9 mouse cellular contexts compared by ENCODE assay signal in genomic region chr16:33690975-33691747, GRCm38 (mm10). TPM values are rescaled to one million over a fixed set of nuclear protein-coding genes. Genes with fewer than 3 reads are reported as not detected.
DNase-seq lines count a peak whose midpoint lies in the region; ATAC-seq lines count a peak whose summit lies in the region.
"Had no signal": no experiment of that assay in that cellular context is flagged by ENCODE, and none has a peak within 500 bp of the region (broad histone marks: within the 10 kb centered on the region; RNA-seq: fewer than 3 reads in every experiment).

No protein-coding gene starts in this region.

- no peak overlapping the region for H3K9ac ChIP-seq in forebrain, embryonic 15.5 days (replicated peaks)
- H3K9ac ChIP-seq in midbrain, embryonic 12.5 days (replicated peaks): no peak overlapping the region
- no peak overlapping the region for H3K9ac ChIP-seq in kidney, embryonic 16.5 days (replicated peaks; ENCODE audit: low read length)

- WGBS in forebrain, embryonic 15.5 days: 76% methylated on average over 6 of the region's 6 CpGs
- 83% methylated on average over 6 of the region's 6 CpGs for WGBS in midbrain, embryonic 12.5 days
- WGBS in kidney, embryonic 16.5 days: 75% methylated on average over 6 of the region's 6 CpGs

- no peak overlapping the region for H3K4me3 ChIP-seq in forebrain, embryonic 15.5 days
- no peak overlapping the region for H3K4me3 ChIP-seq in midbrain, embryonic 12.5 days
- H3K4me3 ChIP-seq in kidney, embryonic 16.5 days (ENCODE audit: low read length): no peak overlapping the region
- H3K4me3 ChIP-seq: erythroblast, embryonic 14.5 days had no signal

- no peaks in the 10 kb centered on the region for H3K36me3 ChIP-seq in forebrain, embryonic 15.5 days
- H3K36me3 ChIP-seq in midbrain, embryonic 12.5 days: peaks cover 7% of the 10 kb centered on the region; the same call in 1 of the 2 replicates
- H3K36me3 ChIP-seq in kidney, embryonic 16.5 days (ENCODE audit: insufficient read depth, low read length): no peaks in the 10 kb centered on the region

- peak overlapping the region; percentile 64 for H3K27ac ChIP-seq in forebrain, embryonic 15.5 days (replicated peaks)
- peak overlapping the region; percentile 58 for H3K27ac ChIP-seq in midbrain, embryonic 12.5 days (replicated peaks)
- no peak overlapping the region for H3K27ac ChIP-seq in kidney, embryonic 16.5 days (ENCODE audit: low read length)

- peaks cover 72% of the 10 kb centered on the region for H3K4me1 ChIP-seq in forebrain, embryonic 15.5 days
- H3K4me1 ChIP-seq in midbrain, embryonic 12.5 days: peaks cover 68% of the 10 kb centered on the region
- peaks cover 16% of the 10 kb centered on the region; the same call in 1 of the 2 replicates for H3K4me1 ChIP-seq in kidney, embryonic 16.5 days (ENCODE audit: insufficient read depth, low read length)

- H3K9me3 ChIP-seq in forebrain, embryonic 15.5 days: no peaks in the 10 kb centered on the region
- H3K9me3 ChIP-seq in midbrain, embryonic 12.5 days: no peaks in the 10 kb centered on the region
- H3K9me3 ChIP-seq in kidney, embryonic 16.5 days (ENCODE audit: low read length): no peaks in the 10 kb centered on the region

- H3K4me2 ChIP-seq in forebrain, embryonic 15.5 days (replicated peaks): no peak overlapping the region
- no peak overlapping the region for H3K4me2 ChIP-seq in midbrain, embryonic 12.5 days (replicated peaks)
- H3K4me2 ChIP-seq in kidney, embryonic 16.5 days (replicated peaks; ENCODE audit: low read depth, low read length): no peak overlapping the region

- H3K27me3 ChIP-seq in forebrain, embryonic 15.5 days: no peaks in the 10 kb centered on the region
- no peaks in the 10 kb centered on the region for H3K27me3 ChIP-seq in midbrain, embryonic 12.5 days
- no peaks in the 10 kb centered on the region for H3K27me3 ChIP-seq in kidney, embryonic 16.5 days (ENCODE audit: insufficient read depth, low read length)

- DNase-seq in thymus, postnatal 0 days (ENCODE audit: low spot score): peak; percentile 56
- no peak for DNase-seq in thymus, postnatal 4 days
- no peak for DNase-seq in kidney, postnatal 25 days
- DNase-seq in ovary, postnatal 14 days (ENCODE audit: low spot score): no peak
- DNase-seq: adrenal gland, postnatal 36 days had no signal

- no peak for ATAC-seq in forebrain, embryonic 15.5 days (replicated peaks)
- ATAC-seq in midbrain, embryonic 12.5 days (ENCODE audit: low FRiP score, low read depth): no peak
- no peak for ATAC-seq in kidney, embryonic 16.5 days (ENCODE audit: low FRiP score, low TSS enrichment)

RNA-seq across cellular contexts. Expression of gene Heg1, which starts 7.0 kb away (rescaled TPM):
- 15.3 and 17.1 TPM in 2 replicates for polyA plus RNA-seq in thymus, postnatal 0 days (2015; fragmentation: Nextera tagmentation; extraction: Ambion mirVana)
- 20.3 and 22.4 TPM in 2 replicates for polyA plus RNA-seq in forebrain, embryonic 15.5 days (2015; fragmentation: Nextera tagmentation; extraction: Ambion mirVana)
- 34.1 and 39.9 TPM in 2 replicates for polyA plus RNA-seq in midbrain, embryonic 12.5 days (2016; fragmentation: Nextera tagmentation; extraction: Ambion mirVana)
- polyA plus RNA-seq in kidney, embryonic 16.5 days (2015; fragmentation: Nextera tagmentation; extraction: Ambion mirVana): 14.3 and 17.3 TPM in 2 replicates
